Mouse (Mus musculus): Measurements from ENCODE around the gene Sdk2. TPM values are rescaled to one million over a fixed set of nuclear protein-coding genes. Genes with fewer than 3 reads are reported as not detected.

The Sdk2 gene
- polyA plus RNA-seq (2014; fragmentation: Illumina TruSeq; extraction: RNeasy Lipid Tissue Mini Kit (QIAGEN cat#74804); ENCODE audit: low replicate concordance), result 0.07 TPM

GRCm38 (mm10) chr11:114066951-114067762 is at the start of gene Sdk2:
Sdk2 (minus strand) TSS chr11:114067046.

DNA sequence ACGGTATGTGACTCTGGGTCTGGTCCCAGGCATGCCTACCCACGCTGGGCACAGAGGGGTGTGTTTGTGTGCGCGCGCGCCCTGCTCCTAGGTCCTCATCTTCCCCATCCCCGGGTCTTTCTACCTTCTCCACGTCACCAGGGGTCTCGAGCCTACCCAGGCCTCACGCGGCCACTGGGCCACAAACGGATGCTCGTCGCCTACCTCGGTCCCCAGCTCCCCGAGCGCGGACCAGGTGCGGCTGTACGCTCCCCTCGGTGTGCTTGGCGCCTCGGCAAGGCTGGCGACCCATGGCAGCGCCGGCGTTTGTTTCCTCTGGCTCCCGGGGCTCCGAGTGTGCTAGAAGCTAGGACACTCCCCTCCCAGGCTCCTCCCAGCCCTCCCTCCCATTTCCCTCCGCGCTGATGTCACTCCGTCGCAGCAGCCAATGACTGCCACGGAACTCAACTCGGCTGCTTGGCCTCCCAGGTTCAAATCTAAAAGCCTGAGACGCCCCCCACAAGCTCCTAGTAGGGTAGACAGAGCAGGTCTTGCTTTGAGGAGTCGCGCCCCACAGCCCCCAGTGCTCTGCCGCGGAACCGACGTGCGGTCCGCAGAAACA is 315.3 kb downstream of the Sdk2 start, which contains the start of gene Cdc42ep4:
Gene Cdc42ep4 (minus strand): TSS at position 398 of the 601 bp plus-strand sequence.

